21 mouse cellular contexts compared by ENCODE assay signal in genomic region chr8:125492416-125492815, GRCm38 (mm10).
DNase-seq lines count a peak whose midpoint lies in the region; ATAC-seq and TF ChIP-seq lines count a peak whose summit lies in the region.
"Had no signal": no experiment of that assay in that cellular context is flagged by ENCODE, and none has a peak within 500 bp of the region (broad histone marks: within the 10 kb centered on the region; RNA-seq: fewer than 3 reads in every experiment).

No protein-coding gene starts in this region.

- TF ChIP-seq EP300 in MEL (IDR thresholded peaks at IDR 0.05; ENCODE audit: low read depth in 1 of 2, low read length in 2 of 2), result no peak

- H3K4me3 ChIP-seq in heart, embryonic 10.5 days, result no peak overlapping the region
- no peak overlapping the region for H3K4me3 ChIP-seq in heart, embryonic 16.5 days (ENCODE audit: low read length)
- H3K4me3 ChIP-seq in MEL (ENCODE audit: control insufficient read depth in 1 of 2, insufficient read depth in 1 of 2, low read depth in 2 of 2, low read length in 2 of 2), result no peak overlapping the region
- H3K4me3 ChIP-seq: embryonic facial prominence, embryonic 12.5 days; forebrain, embryonic 12.5 days; hindbrain, embryonic 15.5 days had no signal

- no peaks in the 10 kb centered on the region for H3K27me3 ChIP-seq in heart, embryonic 10.5 days (ENCODE audit: insufficient read depth, poor library complexity, severe bottlenecking)
- H3K27me3 ChIP-seq in heart, embryonic 16.5 days (ENCODE audit: control insufficient read depth, insufficient read depth, low read length), result no peaks in the 10 kb centered on the region
- H3K27me3 ChIP-seq in MEL (ENCODE audit: control insufficient read depth in 1 of 2, insufficient read depth in 2 of 2, low read length in 2 of 2), result no peaks in the 10 kb centered on the region
- H3K27me3 ChIP-seq: embryonic facial prominence, embryonic 12.5 days; forebrain, embryonic 12.5 days; hindbrain, embryonic 15.5 days had no signal

- peaks cover 40% of the 10 kb centered on the region for H3K36me3 ChIP-seq in heart, embryonic 10.5 days
- peaks cover 16% of the 10 kb centered on the region for H3K36me3 ChIP-seq in heart, embryonic 16.5 days (ENCODE audit: control insufficient read depth, insufficient read depth)
- H3K36me3 ChIP-seq in MEL (ENCODE audit: control insufficient read depth in 1 of 2, insufficient read depth in 2 of 2, low read length in 2 of 2), result no peaks in the 10 kb centered on the region
- H3K36me3 ChIP-seq: G1E had no signal

- 48% methylated on average over 11 of the region's 11 CpGs for WGBS in heart, embryonic 10.5 days
- 48% methylated on average over 11 of the region's 11 CpGs for WGBS in heart, embryonic 16.5 days

- H3K4me1 ChIP-seq in heart, embryonic 10.5 days, result peaks cover 93% of the 10 kb centered on the region
- peaks cover 34% of the 10 kb centered on the region for H3K4me1 ChIP-seq in heart, embryonic 16.5 days (ENCODE audit: control insufficient read depth, insufficient read depth, low read length)
- H3K4me1 ChIP-seq in MEL (ENCODE audit: control insufficient read depth in 1 of 2, insufficient read depth in 2 of 2, low read length in 2 of 2), result no peaks in the 10 kb centered on the region

- no peaks in the 10 kb centered on the region for H3K9me3 ChIP-seq in heart, embryonic 10.5 days
- H3K9me3 ChIP-seq in heart, embryonic 16.5 days (replicated peaks; ENCODE audit: control insufficient read depth, low read length), result no peaks in the 10 kb centered on the region
- H3K9me3 ChIP-seq in MEL (replicated peaks; ENCODE audit: insufficient read depth, low read length), result no peaks in the 10 kb centered on the region
- H3K9me3 ChIP-seq: embryonic facial prominence, embryonic 12.5 days; forebrain, embryonic 12.5 days; hindbrain, embryonic 15.5 days had no signal

- TF ChIP-seq POLR2A in MEL (IDR thresholded peaks at IDR 0.05; ENCODE audit: control insufficient read depth in 1 of 2, insufficient read depth in 1 of 2, low read depth in 1 of 2, low read length in 2 of 2, poor library complexity in 1 of 2), result no peak

- TF ChIP-seq CTCF in MEL (IDR thresholded peaks at IDR 0.05 in 2 of 3, conservative IDR thresholded peaks at IDR 0.05 in 1 of 3; ENCODE audit: control insufficient read depth in 1 of 3, insufficient read depth in 1 of 3, low read depth in 2 of 3, low read length in 3 of 3, poor library complexity in 1 of 3, severe bottlenecking in 1 of 3), result no peak

- peak overlapping the region; percentile 44; the same call in 1 of the 2 replicates for H3K27ac ChIP-seq in heart, embryonic 10.5 days
- H3K27ac ChIP-seq in heart, embryonic 16.5 days (ENCODE audit: low read length), result 0 out of 2 replicates have a peak overlapping the region, but pooled peaks have one; percentile 5
- H3K27ac ChIP-seq in MEL (ENCODE audit: control insufficient read depth, low read depth, low read length), result no peak overlapping the region
- H3K27ac ChIP-seq: embryonic facial prominence, embryonic 12.5 days; forebrain, embryonic 12.5 days; hindbrain, embryonic 15.5 days had no signal

- H3K79me2 ChIP-seq in MEL (ENCODE audit: control insufficient read depth, insufficient read depth, low read length, poor library complexity), result no peaks in the 10 kb centered on the region

- no peak overlapping the region for H3K9ac ChIP-seq in heart, embryonic 16.5 days (ENCODE audit: low read length)
- H3K9ac ChIP-seq in MEL (ENCODE audit: control insufficient read depth, low read depth, low read length, poor library complexity, severe bottlenecking), result no peak overlapping the region
- H3K9ac ChIP-seq: embryonic facial prominence, embryonic 12.5 days; forebrain, embryonic 12.5 days; forebrain, postnatal 0 days; hindbrain, embryonic 15.5 days had no signal

- no peak overlapping the region for H3K4me2 ChIP-seq in heart, embryonic 16.5 days (ENCODE audit: low read depth, low read length)
- H3K4me2 ChIP-seq: embryonic facial prominence, embryonic 12.5 days; forebrain, embryonic 12.5 days; hindbrain, embryonic 15.5 days had no signal

- no peak for ATAC-seq in heart, embryonic 16.5 days (replicated peaks; ENCODE audit: extremely low read depth, insufficient read depth, low FRiP score)
- no peak for ATAC-seq in megakaryocyte-erythroid progenitor cell, adult 5-6 weeks (replicated peaks; ENCODE audit: low FRiP score, low TSS enrichment, poor library complexity, severe bottlenecking)
- ATAC-seq: CD4-positive, CD25-positive, alpha-beta regulatory T cell, adult 4 months; forebrain, postnatal 0 days; intestine, embryonic 16.5 days had no signal

- DNase-seq in adrenal gland, adult (ENCODE audit: inconsistent age in 2 of 2, low spot score in 1 of 2), result peak; percentile 63 to 84
- DNase-seq in adrenal gland, adult 18-20 months (ENCODE audit: low spot score in 2 of 2), result no peak
- no peak for DNase-seq in heart, embryonic 10.5 days (ENCODE audit: low spot score)
- no peak for DNase-seq in heart, postnatal 4 days
- no peak for DNase-seq in heart, adult 18-20 months
- DNase-seq in MEL (ENCODE audit: low read depth, low spot score), result peak; percentile 4
- DNase-seq: B cell, adult 2 months; cerebellum, adult 11-12 months; cerebellum, adult 9-10 months; cerebellum, postnatal 25 days; forebrain, postnatal 0 days; gastrocnemius, postnatal 14 days; kidney, adult 2 months had no signal

- no peak for TF ChIP-seq RAD21 in MEL (IDR thresholded peaks at IDR 0.05; ENCODE audit: low read depth, low read length)

TF ChIP-seq in MEL, 35 proteins besides CTCF, POLR2A, EP300 and RAD21:
- TF ChIP-seq MEF2A (IDR thresholded peaks at IDR 0.05; ENCODE audit: extremely low read depth, insufficient replicate concordance, low read depth, low read length, poor library complexity, severe bottlenecking) (no peak), JUND (IDR thresholded peaks at IDR 0.05; ENCODE audit: low read depth, low read length) (no peak), TBP (IDR thresholded peaks at IDR 0.05; ENCODE audit: low read depth, low read length) (no peak), NELFE (IDR thresholded peaks at IDR 0.05; ENCODE audit: low read depth, low read length) (no peak), MAZ (IDR thresholded peaks at IDR 0.05; ENCODE audit: low read depth, low read length) (no peak), E2F4 (IDR thresholded peaks at IDR 0.05; ENCODE audit: borderline replicate concordance, low read depth, low read length) (no peak), ZNF384 (IDR thresholded peaks at IDR 0.05; ENCODE audit: low read depth, low read length) (no peak), ZKSCAN1 (IDR thresholded peaks at IDR 0.05; ENCODE audit: low read depth, low read length) (no peak)

Comparison
In these comparisons a context has a peak if more than half of its experiments do, and no peak if none do; other contexts are left out.
1. DNase-seq: peak in adrenal gland, adult (2 of 2) and MEL (single experiment); none in adrenal gland, adult 18-20 months (0 of 2), heart, embryonic 10.5 days (single experiment), heart, postnatal 4 days (single experiment) and heart, adult 18-20 months (0 of 2).